Mouse (Mus musculus) limb, embryonic 11.5 days (tissue): ENCODE results near the gene Clcnka. TPM values are rescaled to one million over a fixed set of nuclear protein-coding genes. Genes with fewer than 3 reads are reported as not detected.

Source experiments
- ATAC-seq: fragments of 200-750 bp; cut with Nextera tagmentation; 2 replicates; pipeline ENCODE4 v1.8.0; 2017; ENCODE audit warnings: low read depth; ENCODE audit not compliant: insufficient number of reproducible peaks, low FRiP score, low TSS enrichment
- DNase-seq: peaks from one replicate; pipeline ENCODE4 v3.0.0-alpha.2; 2015; ENCODE audit warnings: low spot score
- H3K27ac ChIP-seq: fragments of 300-500 bp; sonication (generic); replicated peaks from 2 replicates; pipeline ENCODE4 v1.5.1; 2014; ENCODE audit warnings: low read depth, mild to moderate bottlenecking, low read length
- H3K27me3 ChIP-seq: fragments of 300-500 bp; sonication (generic); 2 replicates; pipeline ENCODE4 v1.6.1; 2014; ENCODE audit warnings: mild to moderate bottlenecking, low read length, mixed read lengths; ENCODE audit not compliant: control insufficient read depth, insufficient read depth
- H3K36me3 ChIP-seq: fragments of 300-500 bp; sonication (generic); 2 replicates; pipeline ENCODE4 v1.6.1; 2014; ENCODE audit warnings: mild to moderate bottlenecking, low read length, moderate library complexity, mixed read lengths; ENCODE audit not compliant: control insufficient read depth, insufficient read depth
- H3K4me1 ChIP-seq: fragments of 300-500 bp; sonication (generic); 2 replicates; pipeline ENCODE4 v1.6.1; 2014; ENCODE audit warnings: low read length, mixed read lengths; ENCODE audit not compliant: control insufficient read depth, insufficient read depth
- H3K4me2 ChIP-seq: fragments of 300-500 bp; sonication (generic); 2 replicates; pipeline ENCODE4 v1.6.1; 2014; ENCODE audit warnings: low read depth, mild to moderate bottlenecking, moderate library complexity; ENCODE audit not compliant: severe bottlenecking
- H3K4me3 ChIP-seq: fragments of 300-500 bp; sonication (generic); 2 replicates; pipeline ENCODE4 v1.5.1; 2014; ENCODE audit warnings: low read depth, low read length
- H3K9ac ChIP-seq: fragments of 300-500 bp; sonication (generic); 2 replicates; pipeline ENCODE4 v1.6.1; 2014; ENCODE audit warnings: mild to moderate bottlenecking, low read length
- H3K9me3 ChIP-seq: fragments of 300-500 bp; sonication (generic); 2 replicates; pipeline ENCODE4 v1.6.1; 2016; ENCODE audit warnings: low read length; ENCODE audit not compliant: control insufficient read depth
- WGBS: fragments of 180-500 bp; shearing (Covaris S2); extraction: QIAGEN DNeasy Blood & Tissue Kit; methylation state at CpG from one replicate; pipeline ENCODE4 v1.1.7; 2014; 5-methylcytosine and 5-hydroxymethylcytosine counted together
- polyA plus RNA-seq: library from polyadenylated mRNA; unstranded; fragments of >200 nt; fragmentation: Nextera tagmentation; extraction: Ambion mirVana; gene quantifications from 2 replicates; pipeline ENCODE4 v1.2.1, GENCODE M21; 2014

Clcnka gene
- polyA plus RNA-seq, 1 experiment from 2014 or later, result 0.21 TPM

GRCm38 (mm10) chr4:141411430-141411992 lies 13.0 kb upstream of the Clcnka start:
- Histone ChIP-seq H3K9me3 (no peaks in the 10 kb centered on the region), H3K4me1 (no peaks in the 10 kb centered on the region), H3K36me3 (no peaks in the 10 kb centered on the region), H3K27ac (no peak overlapping the region), H3K9ac (no peak overlapping the region), H3K4me2 (no peak overlapping the region), H3K4me3 (no peak overlapping the region), H3K27me3 (no peaks in the 10 kb centered on the region)
- no peak for ATAC-seq
- 16% methylated on average over 19 of the region's 22 CpGs for WGBS
- no peak for DNase-seq

GRCm38 (mm10) chr4:141408577-141408976 lies 10.1 kb upstream of the Clcnka start:
- H3K4me2 ChIP-seq, result no peak overlapping the region
- DNase-seq (no peak), ATAC-seq (no peak)
- no peaks in the 10 kb centered on the region for H3K27me3 ChIP-seq
- H3K27ac ChIP-seq, result no peak overlapping the region
- no peaks in the 10 kb centered on the region for H3K4me1 ChIP-seq
- no peaks in the 10 kb centered on the region for H3K9me3 ChIP-seq
- H3K4me3 ChIP-seq, result no peak overlapping the region
- 97% methylated on average over 3 of the region's 3 CpGs for WGBS
- H3K9ac ChIP-seq, result no peak overlapping the region
- no peaks in the 10 kb centered on the region for H3K36me3 ChIP-seq

- no peak overlapping the region for H3K4me3 ChIP-seq
- H3K27me3 ChIP-seq, result no peaks in the 10 kb centered on the region
- DNase-seq (peak; percentile 54), ATAC-seq (no peak)
- no peak overlapping the region for H3K9ac ChIP-seq
- no peak overlapping the region for H3K4me2 ChIP-seq
- WGBS, result 42% methylated on average over 14 of the region's 14 CpGs
- H3K4me1 ChIP-seq, result no peaks in the 10 kb centered on the region
- H3K9me3 ChIP-seq, result no peaks in the 10 kb centered on the region
- no peak overlapping the region for H3K27ac ChIP-seq
- H3K36me3 ChIP-seq, result no peaks in the 10 kb centered on the region
Observed at GRCm38 (mm10) chr4:141406516-141407299, 8.2 kb upstream of the Clcnka start.

GRCm38 (mm10) chr4:141405314-141405622 lies 6.7 kb upstream of the Clcnka start:
- Histone ChIP-seq H3K27me3 (no peaks in the 10 kb centered on the region), H3K9me3 (no peaks in the 10 kb centered on the region), H3K4me1 (no peaks in the 10 kb centered on the region), H3K9ac (no peak overlapping the region), H3K27ac (no peak overlapping the region), H3K4me3 (no peak overlapping the region), H3K36me3 (no peaks in the 10 kb centered on the region), H3K4me2 (no peak overlapping the region)
- whole genome bisulfite sequencing, result 83% methylated on average over 3 of the region's 3 CpGs
- ATAC-seq, result no peak
- no peak for DNase-seq

GRCm38 (mm10) chr4:141404518-141405313 lies 6.2 kb upstream of the Clcnka start:
- Histone ChIP-seq H3K9me3 (no peaks in the 10 kb centered on the region), H3K4me1 (no peaks in the 10 kb centered on the region), H3K4me2 (peak overlapping the region; percentile 14), H3K9ac (no peak overlapping the region), H3K27ac (no peak overlapping the region), H3K27me3 (no peaks in the 10 kb centered on the region), H3K36me3 (no peaks in the 10 kb centered on the region), H3K4me3 (no peak overlapping the region)
- DNase-seq, result peak; percentile 95
- 15% methylated on average over 15 of the region's 15 CpGs for WGBS
- ATAC-seq, result peak; percentile 42

- no peaks in the 10 kb centered on the region for H3K27me3 ChIP-seq
- no peak overlapping the region for H3K27ac ChIP-seq
- no peak for ATAC-seq
- 83% methylated on average over 15 of the region's 15 CpGs for WGBS
- DNase-seq, result no peak
- no peak overlapping the region for H3K4me3 ChIP-seq
- no peak overlapping the region for H3K9ac ChIP-seq
- H3K4me1 ChIP-seq, result no peaks in the 10 kb centered on the region
- H3K9me3 ChIP-seq, result no peaks in the 10 kb centered on the region
- H3K36me3 ChIP-seq, result no peaks in the 10 kb centered on the region
- H3K4me2 ChIP-seq, result no peak overlapping the region
Observed at GRCm38 (mm10) chr4:141400171-141400570, 1.6 kb upstream of the Clcnka start.

GRCm38 (mm10) chr4:141397861-141398260 lies 663 bp downstream of the Clcnka start:
- no peaks in the 10 kb centered on the region for H3K27me3 ChIP-seq
- WGBS, result 68% methylated on average over 12 of the region's 12 CpGs
- H3K4me2 ChIP-seq, result no peak overlapping the region
- no peaks in the 10 kb centered on the region for H3K9me3 ChIP-seq
- no peak overlapping the region for H3K4me3 ChIP-seq
- H3K4me1 ChIP-seq, result no peaks in the 10 kb centered on the region
- no peak for DNase-seq
- no peak for ATAC-seq
- H3K36me3 ChIP-seq, result no peaks in the 10 kb centered on the region
- no peak overlapping the region for H3K9ac ChIP-seq
- no peak overlapping the region for H3K27ac ChIP-seq

GRCm38 (mm10) chr4:141394751-141395150 lies 3.8 kb downstream of the Clcnka start:
- H3K9me3 ChIP-seq, result no peaks in the 10 kb centered on the region
- DNase-seq (peak; percentile 50), ATAC-seq (no peak)
- no peaks in the 10 kb centered on the region for H3K27me3 ChIP-seq
- no peaks in the 10 kb centered on the region for H3K36me3 ChIP-seq
- H3K4me1 ChIP-seq, result no peaks in the 10 kb centered on the region
- H3K27ac ChIP-seq, result no peak overlapping the region
- no peak overlapping the region for H3K4me3 ChIP-seq
- peak overlapping the region; percentile 3; the same call in 1 of the 2 replicates for H3K4me2 ChIP-seq
- H3K9ac ChIP-seq, result no peak overlapping the region
- 11% methylated on average over 14 of the region's 16 CpGs for WGBS
